Mouse (Mus musculus) frontal cortex, postnatal 25 days (tissue): ENCODE measurements at regions not wholly inside any gene's neighbourhood (a gene's known extent, or its start where the extent isn't known, plus 50 kb on each side); places are given as distances from the start of the nearest gene placed in this dataset.

Experiments used
- DNase-seq, 2 experiments: peaks; one replicate each; pipeline ENCODE4 v3.0.0; 2022; ENCODE audit warnings: low spot score in 2 of 2

DNA sequence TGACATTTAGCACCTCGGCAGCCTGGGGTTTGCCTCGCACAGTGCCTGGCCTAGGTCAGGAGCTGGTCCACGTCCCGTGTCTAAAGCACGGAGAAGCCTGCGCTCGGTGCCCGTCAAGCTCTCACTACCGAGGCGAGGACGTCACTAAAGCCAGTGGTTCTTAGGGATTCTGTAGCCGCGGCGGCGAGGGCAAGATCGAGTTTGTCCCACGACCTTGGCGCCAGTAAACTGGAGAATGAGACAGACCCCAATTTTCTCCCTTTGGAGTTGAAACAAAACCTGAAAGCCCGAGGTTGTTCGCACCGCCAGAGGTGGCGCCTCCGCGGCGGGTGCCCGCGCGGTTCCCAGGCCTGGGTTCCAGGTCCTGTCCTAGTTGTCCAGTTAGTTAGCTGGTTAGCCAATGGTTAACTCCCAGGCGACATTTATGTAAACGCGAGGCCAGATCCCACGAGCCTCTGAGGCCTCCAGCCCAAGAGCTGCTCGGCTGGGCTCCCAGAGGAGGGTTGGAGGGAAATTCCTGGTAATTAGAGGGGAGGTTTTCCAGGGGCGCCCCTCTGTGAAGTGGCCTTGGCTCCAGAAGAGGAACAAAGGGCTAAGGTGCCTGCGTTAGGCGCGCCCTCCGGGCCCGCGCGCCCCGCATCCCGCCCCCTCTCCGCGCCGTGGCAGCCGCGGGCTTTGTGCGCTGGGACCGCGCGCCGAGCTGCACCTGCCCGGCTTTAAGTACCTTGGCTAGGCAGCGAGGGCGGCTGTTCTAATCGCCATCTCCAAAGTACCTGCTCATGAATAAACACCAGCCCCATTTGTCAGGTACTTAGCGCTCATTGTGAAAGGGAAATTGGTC is 74.0 kb downstream of the Rhcg start:
- DNase-seq: no peak

DNA sequence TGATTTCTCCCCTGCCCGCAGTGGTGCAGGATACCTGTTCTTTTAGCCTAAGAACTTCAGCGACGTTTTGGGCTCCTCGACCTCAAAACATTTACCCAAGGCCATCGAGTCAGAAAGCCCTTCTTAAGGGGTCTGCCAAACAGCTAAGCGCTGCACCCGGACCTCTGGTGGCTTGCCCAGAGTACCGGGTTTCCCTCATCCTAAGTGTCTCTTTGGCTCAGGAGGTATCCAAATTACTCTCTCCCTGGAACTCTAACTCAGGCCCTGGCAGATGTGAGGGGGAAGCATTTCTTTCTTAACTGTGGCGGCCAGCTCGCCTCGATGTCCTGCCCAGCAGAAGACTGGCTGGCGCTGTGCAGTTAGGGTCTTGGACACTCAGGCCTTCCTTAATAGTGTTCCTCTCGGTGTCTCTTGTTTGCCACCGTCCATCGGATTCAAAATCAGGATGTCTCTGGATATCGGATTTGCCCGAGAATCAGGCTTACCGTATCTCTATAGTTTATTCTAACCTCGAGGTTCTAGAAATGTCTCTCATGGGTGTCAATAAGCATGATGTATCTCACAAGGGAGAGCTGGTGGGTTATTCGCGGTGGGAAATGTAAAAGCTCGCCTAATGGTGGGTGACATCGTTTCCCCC is 75.0 kb downstream of the Rhcg start:
- no peak for DNase-seq

DNA sequence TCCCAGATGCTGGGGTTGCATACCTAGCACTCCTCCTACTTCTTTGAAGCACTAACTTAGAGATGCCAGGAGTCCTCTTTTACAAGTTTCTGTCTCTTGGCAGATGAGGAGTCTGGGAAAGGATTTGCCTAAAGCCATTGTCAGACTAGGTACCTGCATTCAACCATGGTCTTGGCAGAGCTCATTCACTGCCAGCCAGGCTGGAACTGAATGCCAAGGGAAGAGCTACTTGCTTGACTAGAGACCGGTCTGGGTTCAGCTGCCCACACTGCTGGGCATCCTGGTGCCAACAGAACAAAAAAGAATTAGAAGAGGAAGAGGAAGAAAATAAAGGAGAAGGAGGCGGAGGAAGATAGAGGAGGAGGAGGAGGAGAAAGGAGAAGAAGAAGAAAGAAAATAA is 74.1 kb upstream of the Polg start:
- no peak for DNase-seq

DNA sequence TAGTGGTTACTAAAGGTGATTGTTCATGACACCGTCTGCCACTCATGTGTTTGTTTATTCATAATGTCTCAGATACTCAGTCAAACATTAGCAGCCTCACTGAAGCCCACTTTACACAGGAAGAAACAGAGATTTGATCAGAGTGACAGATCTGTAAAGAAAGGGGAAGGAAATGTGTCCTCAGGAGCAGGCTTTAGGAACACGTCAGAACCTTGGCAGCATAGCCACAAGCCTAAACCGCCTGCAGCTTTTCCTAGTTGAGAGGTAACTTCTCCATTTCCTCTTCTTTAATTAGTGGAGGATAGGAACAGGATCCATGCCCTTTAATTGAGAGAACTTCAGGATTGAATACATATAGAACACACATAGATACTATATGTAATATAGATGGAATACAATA is 73.3 kb upstream of the Polg start:
- DNase-seq: no peak

DNA sequence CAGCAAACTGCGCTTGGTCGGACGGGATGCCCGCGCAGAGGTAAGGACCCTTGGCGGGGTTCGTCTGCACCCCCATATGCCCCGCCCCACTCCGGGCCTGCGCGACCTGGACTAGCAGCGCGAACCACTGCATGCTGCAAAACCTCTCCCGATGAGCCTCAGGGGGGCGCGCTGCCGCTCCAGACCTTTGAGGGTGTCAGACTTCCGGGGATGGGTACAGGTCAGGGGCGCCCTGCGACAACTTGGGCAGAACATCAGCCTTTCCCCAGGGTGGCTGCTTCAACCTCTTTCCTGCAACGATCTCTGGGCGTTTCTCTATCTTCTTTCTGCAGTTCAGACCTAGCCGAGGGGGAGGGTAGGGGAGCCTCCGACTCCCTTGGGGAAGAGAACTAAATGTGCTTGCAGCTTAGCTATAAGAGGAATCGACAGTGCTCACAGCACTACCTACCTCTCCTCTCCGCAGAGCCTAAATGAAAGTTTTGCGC is 70.0 kb upstream of the Polg start:
- peak in 1 of 2 experiments; percentile 48 for DNase-seq

- DNase-seq: peak in 1 of 2 experiments; percentile 56
Measured at GRCm38 (mm10) chr7:79535251-79536111, 69.3 kb upstream of the Polg start.

GRCm38 (mm10) chr7:79534819-79535218 is 68.7 kb upstream of the Polg start:
- DNase-seq: peak in 1 of 2 experiments; percentile 6

GRCm38 (mm10) chr7:79534381-79534780 is 68.2 kb upstream of the Polg start:
- DNase-seq: no peak

DNA sequence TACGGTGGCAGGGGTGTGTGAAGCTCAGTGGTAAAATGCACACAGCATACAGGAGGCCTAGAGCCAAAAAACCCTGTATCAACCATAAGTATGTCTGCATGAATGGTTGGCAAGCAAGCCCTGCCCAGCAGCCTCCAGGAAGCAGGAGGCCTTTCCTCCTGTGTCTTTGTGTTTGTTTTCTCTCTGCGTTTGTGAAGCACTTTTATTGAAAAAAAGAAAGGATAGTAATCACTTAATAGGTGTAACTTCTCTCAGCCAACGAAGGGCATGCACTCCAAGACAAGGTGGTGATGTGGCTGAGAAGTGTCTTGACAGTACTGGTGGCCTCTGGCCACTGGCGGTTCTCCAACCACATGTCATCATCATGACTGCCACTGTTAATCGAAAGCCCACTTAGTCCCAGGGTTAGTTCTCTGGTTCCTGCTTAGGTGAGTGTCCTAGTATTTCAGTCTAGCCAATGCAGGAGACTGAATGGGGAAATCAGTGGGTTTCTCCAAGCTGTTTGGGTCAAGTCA is 66.5 kb upstream of the Polg start:
- DNase-seq: no peak

DNA sequence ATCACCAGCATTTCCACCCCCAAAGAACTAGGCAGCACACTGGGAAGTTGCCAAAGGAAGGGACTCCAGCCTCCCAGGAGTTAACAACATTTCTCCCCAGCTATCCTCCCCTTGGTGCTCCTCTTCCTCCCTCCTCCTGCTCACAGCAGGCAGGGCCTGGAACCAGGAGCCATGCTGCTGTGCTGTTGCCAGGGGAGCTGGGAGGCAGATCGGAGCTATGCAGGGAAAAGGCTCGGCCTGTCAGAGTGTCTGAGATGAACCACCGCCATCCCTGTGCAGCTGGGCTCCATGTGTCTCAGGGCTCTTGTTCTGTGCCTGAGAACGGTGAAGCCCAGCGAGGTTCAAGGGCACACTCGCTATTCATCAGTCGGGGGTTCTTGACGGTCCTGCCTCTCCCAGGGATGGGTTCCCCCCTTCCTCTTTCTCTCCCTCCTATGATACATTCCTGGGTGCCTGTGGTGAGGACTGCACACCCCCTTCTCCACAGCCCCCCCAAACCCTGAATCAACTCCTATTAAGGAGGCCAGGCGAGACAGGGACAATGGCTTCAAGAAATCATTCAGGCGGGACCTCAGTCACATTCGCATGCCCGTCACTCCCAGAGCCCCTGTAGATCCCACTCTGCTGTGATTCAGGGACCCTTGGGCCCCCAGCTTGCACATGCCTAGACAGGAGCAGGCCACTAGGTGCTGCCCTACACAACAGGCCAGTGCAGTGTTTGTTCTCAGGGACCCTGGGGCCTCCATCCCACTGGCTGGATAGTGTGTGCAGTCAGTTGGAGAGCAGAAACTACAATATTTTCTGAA is 65.6 kb upstream of the Polg start:
- DNase-seq: no peak

DNA sequence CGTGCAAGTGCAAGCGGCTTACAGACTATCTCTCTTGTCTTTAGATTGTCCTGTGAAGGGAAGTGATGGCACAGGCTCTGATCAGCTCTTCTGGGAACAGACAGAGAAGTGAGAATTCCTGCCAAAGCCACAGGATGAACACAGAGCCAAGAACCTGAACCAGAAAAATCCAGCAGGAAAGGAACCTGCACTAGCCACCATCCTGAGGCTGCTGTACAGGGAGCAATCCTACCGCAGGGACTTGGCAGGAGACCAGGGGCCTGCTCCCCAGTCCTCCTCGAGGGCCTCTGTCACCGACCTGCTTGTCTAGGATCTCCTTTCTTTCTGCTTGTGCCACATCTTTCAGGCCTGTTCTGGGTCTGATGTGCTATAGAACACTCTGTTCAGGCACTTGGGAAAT is 65.0 kb upstream of the Polg start:
- DNase-seq: no peak

DNA sequence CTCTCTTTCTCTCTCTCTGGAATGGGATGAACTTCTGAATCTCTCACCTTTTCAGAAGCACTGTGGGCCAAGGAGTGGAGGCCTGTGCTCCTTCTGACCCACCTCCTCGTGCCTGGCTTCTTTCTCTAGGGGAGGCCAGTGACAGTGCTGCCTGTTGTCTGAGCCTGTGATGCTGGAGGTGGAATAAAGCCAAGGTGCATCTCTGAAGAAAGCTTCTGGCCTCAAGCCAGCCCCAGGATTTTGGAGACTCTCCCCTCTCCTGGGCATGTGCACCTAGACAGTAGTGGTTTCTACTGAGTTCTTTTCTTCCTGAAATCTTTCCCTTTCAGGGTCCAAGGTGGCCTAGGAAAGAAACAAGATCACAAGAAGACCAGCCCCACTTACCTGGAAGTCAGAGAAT is 63.3 kb upstream of the Polg start:
- DNase-seq: no peak

DNA sequence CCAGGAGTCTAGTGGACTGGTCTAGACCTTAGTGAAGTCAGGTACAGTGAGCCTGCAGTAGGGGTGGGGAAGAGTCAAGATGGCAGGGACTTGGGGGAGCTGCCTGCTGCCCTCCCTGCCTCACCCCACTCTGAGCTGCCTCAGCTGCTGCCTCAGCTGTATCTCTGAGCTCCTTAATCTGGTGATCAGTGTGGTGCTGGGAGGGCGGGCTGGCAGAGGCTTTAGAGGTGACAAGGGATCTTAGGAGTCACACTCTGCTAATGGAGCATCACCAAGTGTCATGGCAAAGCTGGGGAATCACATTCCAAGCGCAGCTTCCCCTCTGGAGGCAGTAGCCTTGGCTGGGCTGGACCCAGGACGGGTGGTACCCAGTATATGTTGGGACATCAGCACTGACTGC is 61.8 kb upstream of the Polg start:
- no peak for DNase-seq

DNA sequence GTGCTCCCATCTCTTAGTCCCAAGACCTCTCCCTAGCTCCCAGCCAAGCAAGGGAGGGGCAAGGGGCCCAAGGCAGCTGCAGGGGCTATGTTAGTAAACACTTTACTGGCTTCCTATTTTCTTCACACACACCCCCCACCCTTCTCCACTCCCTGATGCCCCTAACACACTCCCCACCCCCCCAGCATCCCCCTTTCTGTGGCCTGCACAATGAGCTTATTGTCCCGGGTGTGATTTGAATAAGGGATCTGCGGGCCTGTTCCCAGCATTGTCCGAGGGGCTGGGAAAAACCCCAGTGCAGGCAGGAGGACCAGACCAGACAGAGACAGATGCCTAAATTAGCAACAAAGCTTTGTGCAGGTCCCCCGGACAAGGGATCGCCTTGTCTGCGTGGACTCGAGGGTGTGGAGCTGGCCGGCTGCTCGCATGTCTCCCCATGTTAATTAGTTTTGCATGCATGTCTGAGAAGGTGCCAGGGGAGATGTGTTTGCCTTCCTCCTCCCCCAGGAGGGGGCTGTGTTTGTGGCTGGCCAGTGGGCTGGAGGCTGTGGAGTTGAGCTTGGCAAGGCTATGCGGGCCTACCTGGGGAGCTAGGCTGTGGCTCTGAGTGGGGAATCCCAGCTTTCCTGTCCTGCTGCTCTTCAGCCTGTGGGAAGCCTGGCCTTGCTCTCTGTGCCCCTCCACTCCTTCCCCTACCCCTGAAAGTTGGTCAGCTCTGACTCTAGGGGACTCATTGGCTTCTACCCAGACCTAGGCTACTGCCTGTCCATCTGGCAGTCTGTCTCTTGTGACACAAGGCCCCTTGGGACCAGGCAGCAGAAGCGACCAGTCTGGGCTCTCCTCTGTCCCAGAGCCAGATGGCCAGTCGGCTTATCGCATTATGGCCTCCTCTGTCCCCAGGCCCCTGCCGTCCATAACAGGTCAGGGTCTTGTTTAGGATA is 59.8 kb upstream of the Polg start:
- no peak for DNase-seq

GRCm38 (mm10) chr7:79524921-79525320 is 58.8 kb upstream of the Polg start:
- no peak for DNase-seq

GRCm38 (mm10) chr7:79523696-79524095 is 57.5 kb upstream of the Polg start:
- DNase-seq: no peak

GRCm38 (mm10) chr7:79522046-79522445 is 55.9 kb upstream of the Polg start:
- DNase-seq: no peak

DNA sequence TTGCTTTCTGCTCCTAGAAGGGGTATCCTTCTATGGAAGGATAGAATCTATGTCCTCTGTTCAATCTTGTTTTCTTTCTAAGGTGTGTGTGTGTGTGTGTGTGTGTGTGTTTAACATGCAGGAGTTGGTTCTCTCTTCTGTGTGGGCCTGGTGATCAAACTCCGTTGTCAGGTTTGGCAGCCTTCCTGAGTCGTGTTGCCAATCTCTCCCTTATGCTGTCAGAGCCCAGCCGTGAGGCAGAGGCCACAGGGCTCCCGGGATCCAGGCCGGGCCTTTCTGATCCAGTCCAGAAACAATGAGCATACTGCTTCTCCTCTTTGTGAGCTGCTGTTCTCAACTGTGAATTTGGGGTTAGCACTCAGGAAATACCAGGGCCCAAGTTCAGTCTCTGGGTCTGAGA is 55.1 kb upstream of the Polg start:
- no peak for DNase-seq

DNA sequence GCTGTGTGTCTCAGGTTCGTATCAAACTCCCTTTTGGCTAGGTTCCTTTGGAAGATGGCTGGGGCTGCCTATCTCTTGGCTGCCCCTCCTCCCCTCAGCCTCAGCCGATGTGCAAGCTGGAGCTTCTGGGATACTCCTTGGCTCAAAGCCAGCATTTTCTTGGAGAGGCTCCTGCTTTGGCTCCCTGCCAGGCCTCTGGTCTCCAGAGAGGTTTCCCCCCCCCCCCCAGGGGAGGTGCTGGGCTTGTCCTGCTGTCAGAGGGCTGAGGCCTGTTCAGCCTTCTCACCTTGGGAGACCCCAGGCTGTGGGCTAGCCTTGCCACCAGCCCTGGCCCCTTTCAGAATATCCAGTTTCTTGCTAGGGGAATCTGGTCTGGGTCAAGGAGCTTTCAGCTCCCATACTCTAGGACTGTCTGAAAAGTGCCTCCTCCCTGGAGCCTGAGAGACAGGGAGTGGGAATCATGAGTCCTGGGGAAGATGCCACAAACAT is 54.1 kb upstream of the Polg start:
- no peak for DNase-seq

GRCm38 (mm10) chr7:79518928-79519327 is 52.8 kb upstream of the Polg start:
- no peak for DNase-seq
